Mouse (Mus musculus) C3H10T1/2 (cell line): Measurements from ENCODE around the gene Acer2. TPM values are rescaled to one million over a fixed set of nuclear protein-coding genes. Genes with fewer than 3 reads are reported as not detected.

Source experiments
- polyA plus RNA-seq, 2 experiments: library from polyadenylated mRNA; unstranded; fragments of >200 nt; fragmentation: generic; extraction: Trizol; gene quantifications; one replicate each; pipeline ENCODE4 v1.2.1; 2012; ENCODE audit warnings: missing spikeins in 2 of 2

Acer2 gene
- under 1 TPM; 0.02 to 0.06 TPM for polyA plus RNA-seq

DNA sequence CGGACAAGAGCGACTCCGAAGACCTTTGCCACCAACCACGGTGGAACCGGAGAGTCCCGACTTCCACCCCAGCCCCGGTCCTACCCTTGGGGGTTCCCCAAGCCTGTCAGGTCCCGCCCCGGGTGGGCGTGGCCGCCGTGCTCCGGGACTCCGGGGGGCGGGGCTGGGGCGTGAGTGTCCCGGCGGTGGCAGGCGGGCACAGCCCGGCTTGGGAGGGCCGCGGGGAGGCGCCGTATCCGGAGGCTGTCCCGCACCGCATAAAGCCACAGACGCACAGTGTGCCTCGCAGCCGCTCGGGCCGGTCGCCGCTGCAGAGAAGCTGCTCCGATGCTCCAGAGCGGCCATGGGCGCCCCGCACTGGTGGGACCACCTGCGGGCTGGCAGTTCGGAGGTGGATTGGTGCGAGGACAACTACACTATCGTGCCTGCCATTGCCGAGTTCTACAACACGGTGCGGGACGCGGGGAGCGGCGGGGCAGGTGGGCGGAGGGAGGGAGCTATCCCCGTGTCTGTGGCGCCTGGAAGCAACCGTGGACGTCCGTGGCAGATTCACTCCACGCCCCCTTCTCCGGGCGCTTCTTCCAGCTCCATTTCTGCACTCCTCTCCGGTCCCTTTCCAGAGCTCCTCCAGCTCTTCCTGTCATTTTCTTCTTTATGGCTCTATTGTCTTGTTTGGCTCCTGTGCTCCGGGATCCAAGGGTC lies at the start of gene Acer2:
Acer2 (plus strand) TSS at position 251 of the 702 bp plus-strand sequence.

DNA sequence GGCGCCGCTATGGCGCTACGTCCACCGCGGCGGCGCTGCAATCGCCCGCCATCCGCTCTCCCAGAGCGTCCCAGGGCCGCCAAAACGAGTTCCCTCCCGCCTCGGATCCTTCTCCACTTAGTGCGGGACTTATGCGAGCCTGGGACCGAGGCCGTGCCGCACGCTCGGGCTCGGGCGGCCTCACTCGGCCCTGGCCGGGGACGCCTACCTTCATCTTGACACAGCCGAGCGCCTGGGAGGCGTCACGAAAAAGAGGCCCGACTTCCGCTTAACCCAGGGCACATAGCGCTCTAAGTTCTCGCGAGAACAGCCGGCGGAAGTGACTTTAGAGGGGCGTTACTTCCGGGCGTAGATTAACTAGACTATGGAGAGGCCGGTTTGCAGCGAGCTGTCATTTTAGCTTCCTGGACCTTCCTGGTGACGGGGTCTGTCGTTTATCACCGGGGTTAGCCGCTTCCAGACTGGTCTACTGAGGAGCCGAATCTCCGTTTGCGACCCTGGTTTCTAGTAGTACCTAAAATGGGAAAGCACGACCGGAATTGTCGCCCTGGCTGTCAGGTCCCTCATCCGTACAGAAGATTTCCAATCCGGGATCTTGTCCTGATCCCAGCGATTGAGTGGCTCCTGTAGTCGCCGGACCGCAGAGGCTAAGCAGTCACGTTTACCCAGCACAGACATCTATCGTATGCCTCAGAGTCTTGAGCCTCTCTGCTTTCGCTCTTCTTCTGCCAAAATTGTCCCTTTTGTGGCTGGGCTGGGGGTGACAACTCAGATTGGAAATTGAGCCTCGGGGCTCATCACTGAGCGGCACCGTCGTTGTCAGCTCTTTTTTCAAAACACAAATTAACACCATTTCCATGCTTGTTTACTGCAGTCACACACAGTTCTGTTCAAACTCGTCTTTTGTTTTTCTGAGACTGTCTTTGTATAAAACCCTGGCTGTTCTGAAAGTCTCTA lies 16.8 kb upstream of the Acer2 start, which contains the start of gene Rps6:
Rps6 (minus strand) TSS at position 300 of the 957 bp plus-strand sequence.

Other genes starting within 250 kb of the Acer2 start
- 100 to 1,000 TPM; 196 to 202 TPM for gene Plin2, start 204.3 kb upstream of the Acer2 start, polyA plus RNA-seq
- 1 to 10 TPM in 1 of 2 experiments, under 1 TPM in 1; 0.18 to 2.6 TPM for gene Dennd4c, start 125.8 kb upstream of the Acer2 start, polyA plus RNA-seq
- gene Rps6, start 17.0 kb upstream of the Acer2 start, polyA plus RNA-seq: 1,000 to 10,000 TPM; 3,053 to 3,272 TPM